Mouse (Mus musculus) ovary, postnatal 10 days (tissue): ENCODE data around the gene Ano6.

ENCODE experiments used
- DNase-seq: peaks from one replicate; pipeline ENCODE4 v3.0.0; 2022; ENCODE audit warnings: low spot score

The Ano6 gene

GRCm38 (mm10) chr15:95931013-95931775 lies 140.6 kb downstream of the Ano6 start:
- no peak for DNase-seq

DNA sequence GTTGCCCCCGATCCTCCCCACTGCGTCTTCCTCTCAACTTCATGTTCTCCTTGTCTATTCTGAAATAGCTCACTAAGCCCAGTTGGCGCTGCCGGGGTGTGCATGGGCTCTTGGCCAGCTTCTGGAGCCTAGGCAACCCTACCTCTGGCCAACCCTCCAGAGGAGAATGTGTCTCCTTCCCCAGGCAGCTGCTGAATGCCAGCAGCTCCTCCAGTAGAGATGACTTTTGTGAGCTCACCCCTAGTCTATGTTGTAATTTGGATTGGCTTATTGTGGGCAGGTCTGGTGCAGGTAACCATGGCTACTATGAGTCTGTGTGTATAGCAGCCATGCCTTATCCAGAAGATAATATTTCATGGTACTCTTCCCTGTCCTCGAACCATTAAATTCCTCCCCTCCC lies 141.7 kb downstream of the Ano6 start:
- no peak for DNase-seq

GRCm38 (mm10) chr15:95935141-95935540 lies 144.5 kb downstream of the Ano6 start:
- DNase-seq: no peak

GRCm38 (mm10) chr15:95943470-95943869 lies 152.8 kb downstream of the Ano6 start:
- DNase-seq: no peak

- no peak for DNase-seq
Measured at GRCm38 (mm10) chr15:95944299-95944698, 153.7 kb downstream of the Ano6 start.

DNA sequence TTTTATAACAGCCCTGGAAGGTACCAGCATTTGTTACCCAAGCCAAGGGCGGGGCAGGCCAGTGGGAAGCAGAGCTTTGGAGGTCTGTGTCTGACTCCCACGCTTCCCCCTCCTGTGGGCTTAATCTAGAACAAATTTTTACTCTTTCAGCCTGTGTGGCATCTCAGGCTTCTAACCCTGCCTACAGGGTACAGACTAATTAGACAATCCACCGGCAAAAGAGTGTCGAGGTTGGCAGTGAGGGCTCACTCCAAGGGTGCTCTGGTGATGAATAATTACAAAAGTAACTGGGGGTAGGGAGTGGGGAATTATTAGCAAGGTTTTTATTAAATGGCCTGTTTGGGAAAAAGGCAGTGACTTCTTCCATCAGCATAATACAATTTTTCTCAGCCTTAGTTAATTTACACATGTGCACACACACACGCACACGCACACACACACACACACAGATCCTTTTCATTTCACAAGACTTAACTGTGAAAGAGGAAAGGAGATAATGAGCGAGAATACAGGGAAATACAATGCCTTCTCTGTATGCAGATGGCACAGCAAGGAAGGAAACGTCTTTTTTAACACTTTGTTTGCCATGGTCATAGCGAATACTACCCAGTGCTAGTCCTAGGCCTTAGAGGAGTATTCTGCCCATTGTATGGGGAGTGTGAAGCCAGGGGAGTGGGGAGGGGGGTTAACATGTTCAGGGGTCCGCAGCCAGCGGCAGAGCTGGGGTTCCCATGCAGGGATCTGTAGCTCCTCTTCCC lies 155.5 kb downstream of the Ano6 start:
- DNase-seq: no peak

- no peak for DNase-seq
Measured at GRCm38 (mm10) chr15:95948411-95948810, 157.8 kb downstream of the Ano6 start.

GRCm38 (mm10) chr15:95949336-95949735 lies 158.7 kb downstream of the Ano6 start:
- DNase-seq: no peak

DNA sequence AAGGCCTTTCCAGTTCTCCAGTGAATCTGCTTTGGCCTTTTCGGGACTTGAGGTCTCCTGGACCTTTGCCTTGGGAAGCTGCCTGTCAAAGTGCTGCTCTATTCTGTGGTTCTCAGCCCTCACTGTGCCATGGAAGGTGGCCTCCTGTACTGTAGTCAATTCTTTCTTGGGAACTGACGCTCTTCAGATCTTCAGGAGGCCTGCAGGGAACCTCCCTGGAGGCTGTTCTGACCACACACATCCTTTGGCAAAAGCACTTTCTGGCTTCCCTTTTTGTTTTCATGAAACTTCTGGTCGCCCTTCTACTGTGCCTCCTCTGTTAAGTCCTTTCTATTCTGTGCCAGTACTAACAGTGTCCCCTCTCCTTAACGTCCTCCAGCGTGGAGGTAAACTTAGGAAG lies 160.9 kb downstream of the Ano6 start:
- no peak for DNase-seq

GRCm38 (mm10) chr15:95956692-95957091 lies 166.0 kb downstream of the Ano6 start:
- no peak for DNase-seq

DNA sequence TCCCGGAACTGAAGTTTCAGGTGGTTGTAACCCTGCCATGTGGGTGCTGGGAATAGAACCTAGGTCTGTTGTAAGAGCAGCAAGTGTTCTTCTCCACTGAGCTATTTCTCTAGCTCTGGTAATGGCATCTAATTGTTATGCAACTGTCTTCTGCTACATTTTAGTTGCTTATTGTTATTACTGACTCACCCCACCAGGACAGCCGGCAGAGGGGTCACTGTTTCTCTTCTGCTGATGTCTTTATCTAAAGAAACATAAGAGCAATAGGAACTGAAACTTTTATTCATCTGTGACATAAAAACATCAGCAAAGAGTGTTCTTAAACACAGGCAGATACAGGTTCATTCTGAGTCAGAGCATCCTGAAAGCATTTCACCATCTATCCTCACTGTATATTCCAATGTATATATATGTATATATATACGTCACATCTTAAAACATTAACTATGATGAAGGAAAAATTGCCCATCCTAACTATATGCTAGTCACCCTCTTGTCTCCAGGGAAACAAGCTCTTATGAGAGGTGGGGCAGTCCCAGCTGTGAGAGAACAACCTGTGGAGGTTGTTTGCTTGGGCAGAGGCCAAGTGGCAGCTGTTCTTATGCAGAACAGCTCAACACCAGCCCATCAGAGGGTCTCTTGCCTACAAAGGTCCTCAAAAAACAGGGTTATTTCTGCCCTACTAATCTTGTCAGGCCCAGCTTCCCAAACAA lies 171.9 kb downstream of the Ano6 start:
- no peak for DNase-seq

DNA sequence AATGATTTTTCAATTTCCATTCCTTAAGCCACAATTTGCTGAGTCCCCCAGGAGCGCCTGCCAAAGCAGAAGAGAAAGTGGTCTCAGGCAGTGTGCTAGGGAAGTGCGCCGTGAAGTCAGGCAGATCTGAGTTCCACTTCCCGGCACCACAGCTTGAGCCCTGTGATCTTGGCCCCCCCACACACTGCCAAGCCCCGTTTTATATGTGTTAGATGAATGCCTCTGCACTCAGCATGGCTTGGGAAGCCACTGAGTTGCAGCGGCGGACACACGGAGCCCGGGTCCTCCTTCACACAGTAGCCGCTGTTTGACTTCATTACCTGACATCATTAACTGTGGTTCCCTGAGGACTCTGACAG lies 172.5 kb downstream of the Ano6 start:
- no peak for DNase-seq

- DNase-seq: no peak
Measured at GRCm38 (mm10) chr15:95963533-95964250, 173.0 kb downstream of the Ano6 start.

- DNase-seq: no peak
Measured at GRCm38 (mm10) chr15:95964251-95964561, 173.6 kb downstream of the Ano6 start.

DNA sequence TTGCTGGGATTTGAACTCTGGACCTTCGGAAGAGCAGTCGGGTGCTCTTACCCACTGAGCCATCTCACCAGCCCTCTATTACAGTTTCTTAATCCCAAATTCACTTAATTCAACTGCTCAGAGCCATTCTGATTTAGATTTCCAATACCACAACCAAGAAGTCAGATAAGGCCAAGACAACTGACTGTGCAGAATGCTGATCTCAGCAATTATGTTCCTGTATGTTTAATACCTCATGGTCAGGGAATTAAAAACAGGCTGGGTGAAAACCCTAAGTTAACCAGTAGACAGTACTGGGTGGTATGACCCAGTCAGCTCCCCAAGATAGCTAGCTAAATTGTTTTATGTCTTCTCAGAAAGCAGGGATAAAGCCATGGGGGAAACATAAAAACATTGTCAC lies 176.3 kb downstream of the Ano6 start:
- no peak for DNase-seq

GRCm38 (mm10) chr15:95967516-95968196 lies 177.0 kb downstream of the Ano6 start:
- no peak for DNase-seq

DNA sequence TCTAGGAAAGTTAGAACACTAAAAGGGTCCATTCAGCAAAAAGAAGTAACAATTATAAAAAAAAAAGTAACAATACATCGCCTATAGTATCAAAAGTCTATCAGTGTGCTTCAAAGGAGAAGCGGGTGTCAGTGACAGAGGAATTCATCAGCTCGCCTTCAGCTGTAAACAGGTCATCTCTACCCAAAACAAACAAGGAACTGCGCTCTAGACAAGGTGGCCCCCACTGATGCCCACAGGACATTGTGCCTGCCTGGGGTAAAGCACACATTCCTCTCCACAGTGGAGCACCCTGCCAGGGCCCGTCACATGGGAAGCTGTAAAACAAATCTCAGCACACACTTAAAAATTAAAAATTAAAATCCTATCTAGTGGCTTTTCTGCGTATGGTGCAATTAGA lies 179.0 kb downstream of the Ano6 start:
- no peak for DNase-seq

DNA sequence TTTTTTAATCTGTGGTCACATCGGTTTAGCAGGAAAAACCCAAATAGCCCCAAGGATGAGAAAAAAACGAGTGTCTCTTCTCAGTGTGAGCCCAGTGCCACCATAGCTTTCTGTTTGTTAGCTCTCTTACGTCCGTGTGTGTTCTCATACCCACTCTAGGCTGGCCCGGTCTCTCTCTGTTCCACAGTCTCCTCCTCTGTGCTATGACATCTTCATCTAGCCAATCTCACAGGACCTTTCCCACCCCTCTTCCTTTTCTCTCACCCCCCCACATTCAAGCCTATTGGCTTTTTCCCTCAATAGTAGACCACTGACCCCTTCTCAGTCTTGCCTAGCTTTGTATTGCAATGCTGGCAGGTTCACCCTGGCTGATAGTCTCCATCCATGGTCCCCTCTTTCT lies 179.5 kb downstream of the Ano6 start:
- DNase-seq: no peak

DNA sequence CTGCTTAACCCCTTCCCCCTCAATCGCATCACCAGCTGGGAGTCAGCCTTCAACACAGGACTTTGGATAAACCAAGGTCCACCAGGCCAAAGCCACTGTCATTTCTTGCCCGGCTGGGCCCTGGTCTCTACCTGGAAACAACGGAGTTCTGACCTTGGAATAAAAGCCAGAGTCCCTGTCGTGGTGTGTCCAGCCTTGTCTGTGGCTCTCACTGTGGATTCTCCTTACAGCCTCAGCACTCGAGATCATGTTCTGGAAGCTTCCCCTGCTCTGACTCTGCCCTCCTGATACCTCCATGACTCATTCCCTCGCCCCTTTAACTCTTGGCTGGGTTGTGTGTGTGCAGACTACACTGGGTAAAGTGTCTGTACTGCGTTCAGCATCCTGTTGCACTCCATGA lies 180.0 kb downstream of the Ano6 start:
- no peak for DNase-seq

DNA sequence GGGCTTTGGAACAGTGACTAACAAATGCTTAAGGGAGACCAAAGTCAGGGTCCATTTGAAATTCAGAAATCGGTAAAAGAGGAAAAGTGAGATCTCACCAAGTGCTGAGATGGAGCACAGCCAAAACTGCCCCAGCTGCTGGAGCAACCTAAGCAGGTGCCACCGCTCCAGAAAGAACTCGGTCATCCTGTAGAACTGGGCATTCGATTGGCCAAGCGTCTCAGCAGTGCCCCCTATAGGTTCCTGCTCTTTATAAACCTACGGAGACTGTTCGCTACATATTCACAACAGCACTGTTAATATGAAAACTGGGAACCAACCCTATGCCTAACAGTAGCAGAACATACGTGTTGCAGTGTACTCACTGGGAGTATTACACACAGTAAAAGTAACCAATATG lies 180.7 kb downstream of the Ano6 start:
- no peak for DNase-seq

DNA sequence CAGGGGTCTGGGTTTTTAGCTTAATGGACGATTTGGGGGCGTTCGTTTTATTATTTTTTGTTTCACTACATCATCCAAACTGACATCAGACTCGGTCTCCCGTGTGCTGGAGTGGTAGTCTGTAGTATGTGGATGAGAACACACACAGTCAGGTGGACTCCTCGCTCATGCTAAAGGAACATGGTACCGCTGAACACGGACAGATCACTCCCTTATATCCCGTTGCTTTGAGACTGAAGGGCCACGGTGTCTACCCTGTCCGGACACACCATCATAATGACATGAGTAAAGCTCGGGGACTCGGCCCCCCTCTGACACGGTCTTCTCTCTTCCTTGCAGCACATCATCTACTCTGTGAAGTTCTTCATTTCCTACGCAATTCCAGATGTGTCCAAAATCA lies 181.5 kb downstream of the Ano6 start:
- DNase-seq: no peak

DNA sequence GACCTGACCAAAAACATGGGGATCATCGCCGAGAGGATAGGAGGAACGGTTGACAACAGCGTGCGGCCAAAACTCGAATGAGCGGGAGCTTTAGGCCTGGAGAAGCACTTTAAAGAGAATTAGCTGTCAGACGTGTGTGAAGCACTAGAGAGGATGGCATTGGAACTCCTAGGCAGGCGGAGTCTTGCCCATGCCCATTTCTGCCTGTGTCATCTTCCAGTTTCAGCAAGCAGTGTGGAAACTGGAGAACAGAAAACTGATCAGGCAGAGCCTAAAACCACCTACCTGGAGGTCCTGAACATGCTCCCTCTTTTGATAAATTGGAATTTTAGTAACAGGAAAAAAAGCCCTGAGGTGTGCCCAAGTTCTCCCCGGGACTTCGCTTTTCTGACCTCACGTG lies 182.0 kb downstream of the Ano6 start:
- DNase-seq: no peak
